Mouse (Mus musculus): ENCODE data around the gene C1qtnf1.
A peak's percentile ranks its signal among the peaks of the same experiment; 100 is the strongest.

DNA sequence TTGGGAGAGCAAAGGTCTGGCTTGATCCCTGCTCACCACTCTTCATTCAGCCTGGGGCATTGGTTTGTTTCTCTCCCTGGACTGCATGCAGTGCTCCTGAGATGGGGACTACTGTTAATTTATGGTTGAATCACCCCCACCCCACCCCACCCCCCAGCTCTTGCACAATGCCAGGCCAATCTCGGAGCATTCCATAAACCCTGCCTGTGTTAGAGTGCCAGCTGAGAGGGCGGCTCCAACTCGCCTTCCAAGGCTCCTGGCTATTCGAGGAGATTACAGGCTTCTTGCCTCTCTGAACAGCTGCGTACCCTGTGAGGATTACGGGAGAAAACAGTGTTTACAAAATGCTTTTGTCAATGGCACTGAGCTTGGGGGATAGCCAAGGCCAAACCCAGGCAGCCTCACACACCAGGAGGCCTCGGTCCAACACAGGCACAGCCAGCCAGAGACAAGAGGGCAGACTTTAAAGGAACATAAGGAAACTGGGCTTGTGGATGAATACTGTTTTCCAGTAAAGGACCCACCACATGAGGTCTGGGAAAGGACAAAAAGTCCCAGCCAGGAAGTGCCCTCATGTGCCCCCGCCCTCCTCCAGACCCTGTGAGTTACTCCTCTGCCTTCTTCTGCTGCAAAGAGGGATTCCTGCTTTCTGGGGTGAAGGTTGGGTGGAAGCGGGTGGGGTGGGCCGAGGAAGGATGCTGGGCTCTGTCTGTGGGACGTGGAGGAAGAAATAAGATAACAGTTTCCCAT is 10.8 kb downstream of the C1qtnf1 start:
- TF ChIP-seq EP300 (IDR thresholded peaks at IDR 0.05; ENCODE audit: low read depth) (peak; percentile 59; the same call in 1 of the 2 replicates), CTCF (IDR thresholded peaks at IDR 0.05; ENCODE audit: low read depth) (no peak)
